Mouse (Mus musculus): ENCODE data around the gene Rint1. TPM values are rescaled to one million over a fixed set of nuclear protein-coding genes. Genes with fewer than 3 reads are reported as not detected.

Rint1 gene
- polyA plus RNA-seq, 1 experiment from 2014 or later = 40.5 TPM

DNA sequence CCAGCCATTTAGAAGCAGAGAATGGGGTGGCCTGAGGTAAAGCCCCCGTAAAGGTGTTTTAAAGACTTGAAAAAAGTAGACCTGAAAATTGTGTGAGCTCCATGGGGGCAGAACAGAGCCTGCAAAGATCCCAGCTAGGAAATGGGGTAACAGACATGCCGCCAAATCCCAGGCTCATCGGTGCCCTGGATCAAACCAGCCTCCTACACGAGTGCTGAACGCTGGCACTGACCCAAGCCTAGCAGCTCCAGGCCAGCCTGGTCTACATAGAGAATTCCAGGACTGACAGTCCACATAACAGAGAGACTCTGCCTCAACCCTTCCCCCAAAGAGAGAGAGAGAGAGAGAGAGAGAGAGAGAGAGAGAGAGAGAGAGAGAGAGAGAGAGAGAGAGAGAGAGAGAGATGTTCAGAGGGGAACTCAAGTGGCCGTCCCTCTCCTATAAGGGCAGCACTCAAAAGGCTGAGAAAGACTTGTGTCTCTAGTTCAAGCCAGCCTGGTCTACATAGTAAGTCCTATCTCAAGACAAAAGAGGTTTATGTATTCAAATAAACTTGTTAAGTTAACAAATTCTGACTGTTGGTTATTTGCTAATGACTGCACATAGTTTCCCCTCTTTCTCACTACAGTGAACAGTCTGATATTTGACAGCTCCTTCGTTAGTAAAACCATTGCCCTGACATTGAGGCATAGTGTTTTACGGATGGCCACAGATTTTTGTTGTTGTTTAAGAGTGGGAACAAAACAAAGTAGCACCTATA is 5.3 kb upstream of the Rint1 start:
- Histone ChIP-seq H3K27me3 (no peaks in the 10 kb centered on the region), H3K9ac (peak overlapping the region; percentile 84; the same call in 1 of the 2 replicates), H3K36me3 (no peaks in the 10 kb centered on the region), H3K4me3 (replicated peaks) (peak overlapping the region; percentile 91), H3K4me1 (peaks cover 10% of the 10 kb centered on the region), H3K4me2 (replicated peaks) (peak overlapping the region; percentile 53), H3K27ac (replicated peaks) (no peak overlapping the region), H3K9me3 (replicated peaks) (no peaks in the 10 kb centered on the region)
- 38% methylated on average over 8 of the region's 8 CpGs for WGBS
- no peak for ATAC-seq (ENCODE audit: insufficient number of reproducible peaks, low FRiP score, low TSS enrichment, low read depth)

DNA sequence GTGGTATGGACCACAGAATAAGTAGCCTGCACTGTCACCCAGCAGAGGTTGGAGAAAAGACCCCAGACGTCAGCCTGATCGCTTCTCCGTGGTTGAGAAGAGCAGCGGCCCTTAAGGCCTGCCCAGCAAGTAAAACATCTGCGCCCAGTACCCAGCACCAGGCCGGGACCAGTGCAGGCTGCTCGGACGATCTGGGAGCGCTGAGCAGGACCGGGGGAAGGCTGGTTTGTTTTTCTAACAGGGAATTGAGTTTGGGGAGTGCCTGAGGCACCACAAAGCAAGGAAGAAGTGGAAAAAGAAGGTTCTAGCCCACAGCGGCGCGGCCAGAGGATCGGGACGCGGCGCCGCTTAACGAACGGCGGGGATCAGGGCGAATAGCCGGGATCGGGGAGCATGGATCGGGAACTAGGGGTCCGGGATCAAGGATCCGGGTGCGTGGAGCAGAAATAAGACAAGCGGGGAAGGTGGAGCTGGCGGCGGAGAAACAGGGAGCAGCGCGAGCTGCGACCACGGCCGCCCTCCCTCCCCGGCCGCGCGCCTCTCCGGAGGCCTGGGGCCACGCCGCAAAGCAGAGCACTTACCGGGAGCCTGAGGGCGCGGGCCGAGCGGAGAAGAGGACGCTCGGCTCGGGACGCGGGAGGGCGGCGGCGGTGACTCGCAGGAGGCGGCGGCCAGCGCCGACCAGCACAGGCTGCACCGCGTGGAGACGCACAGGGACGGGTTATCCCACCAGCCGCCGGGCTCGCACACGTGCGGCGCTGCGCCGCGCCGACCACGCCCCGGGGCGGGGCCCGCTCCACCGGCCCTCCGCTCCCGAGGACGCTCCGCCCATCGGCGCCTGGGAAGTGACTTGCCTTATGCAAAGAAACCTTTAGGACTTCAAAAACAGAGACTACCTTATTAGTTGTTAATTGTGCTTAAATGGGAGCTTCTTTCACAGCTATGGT is 4.3 kb upstream of the Rint1 start, which contains the start of gene Pus7:
Pus7 (minus strand) TSS at position 781 of the 947 bp plus-strand sequence.
- peak within 1 kb of the TSS; percentile 91 for H3K4me3 ChIP-seq (replicated peaks)
- peak within 1 kb of the TSS; percentile 53 for H3K4me2 ChIP-seq (replicated peaks)
- H3K36me3 ChIP-seq = no peaks in the 10 kb centered on the region
- peak; percentile 91 for ATAC-seq (ENCODE audit: insufficient number of reproducible peaks, low FRiP score, low TSS enrichment, low read depth)
- no peaks in the 10 kb centered on the region for H3K27me3 ChIP-seq
- WGBS = under 1% methylated on average over 83 of the region's 86 CpGs
- H3K9ac ChIP-seq = peak within 1 kb of the TSS; percentile 84
- H3K27ac ChIP-seq (replicated peaks) = peak within 1 kb of the TSS; percentile 58; the same call in 1 of the 2 replicates
- peaks cover 13% of the 10 kb centered on the region for H3K4me1 ChIP-seq
- no peaks in the 10 kb centered on the region for H3K9me3 ChIP-seq (replicated peaks)

DNA sequence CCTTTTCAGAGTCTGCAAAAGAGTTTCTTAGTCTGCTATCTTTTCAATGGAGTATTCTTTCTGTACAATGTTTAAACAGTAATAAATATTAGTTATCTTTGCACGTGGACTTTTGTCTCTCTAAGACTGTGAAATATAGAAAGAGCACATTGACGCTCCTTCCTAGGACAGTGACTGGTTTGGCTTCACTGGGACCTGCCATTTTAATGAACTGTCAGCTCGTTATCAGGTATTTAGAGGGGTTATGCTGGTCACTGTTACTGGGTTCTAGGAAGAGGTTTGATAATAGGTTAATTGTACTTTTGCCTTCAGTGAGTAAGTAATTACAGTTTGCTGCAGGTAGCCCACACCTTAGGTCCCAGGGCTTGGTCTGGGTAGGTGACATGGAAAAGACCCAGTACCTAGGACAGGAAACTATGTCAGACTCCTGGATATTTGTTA is 899 bp downstream of the Rint1 start:
- 39% methylated on average over 3 of the region's 3 CpGs for WGBS
- Histone ChIP-seq H3K27ac (replicated peaks) (no peak overlapping the region), H3K4me1 (0 out of 2 replicates have a peak, but pooled peaks cover 7% of the 10 kb centered on the region), H3K36me3 (peaks cover 18% of the 10 kb centered on the region; the same call in 1 of the 2 replicates), H3K27me3 (no peaks in the 10 kb centered on the region), H3K9ac (peak overlapping the region; percentile 91), H3K4me2 (replicated peaks) (peak overlapping the region; percentile 81), H3K4me3 (replicated peaks) (peak overlapping the region; percentile 99), H3K9me3 (replicated peaks) (no peaks in the 10 kb centered on the region)
- no peak for ATAC-seq (ENCODE audit: insufficient number of reproducible peaks, low FRiP score, low TSS enrichment, low read depth)

DNA sequence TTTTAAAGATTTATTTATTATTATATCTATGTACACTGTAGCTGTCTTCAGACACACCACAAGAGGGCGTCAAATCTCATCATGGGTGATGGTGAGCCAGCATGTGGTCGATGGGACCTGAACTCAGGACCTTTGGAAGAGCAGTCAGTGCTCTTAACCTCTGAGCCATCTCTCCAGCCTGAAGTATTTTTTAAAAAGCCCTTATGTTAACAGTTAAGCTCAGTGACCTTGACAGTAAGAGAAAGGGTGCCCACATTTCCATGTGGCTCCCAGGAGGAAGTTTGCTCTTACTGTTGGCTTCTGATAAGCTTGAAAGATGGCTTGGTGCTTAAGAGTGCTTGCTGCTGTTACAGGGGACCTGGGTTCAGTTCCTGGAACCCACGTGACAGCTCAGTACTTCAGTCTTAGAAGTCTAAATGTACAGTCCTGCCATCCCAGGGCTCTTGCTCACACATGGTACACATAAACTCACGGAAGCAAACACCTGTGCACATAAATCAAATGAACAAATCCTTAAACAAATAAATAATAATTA is 1.6 kb downstream of the Rint1 start:
- ATAC-seq (ENCODE audit: insufficient number of reproducible peaks, low FRiP score, low TSS enrichment, low read depth) = no peak
- Histone ChIP-seq H3K4me2 (replicated peaks) (no peak overlapping the region), H3K36me3 (peaks cover 20% of the 10 kb centered on the region), H3K27ac (replicated peaks) (no peak overlapping the region), H3K27me3 (no peaks in the 10 kb centered on the region), H3K9me3 (replicated peaks) (no peaks in the 10 kb centered on the region), H3K4me3 (replicated peaks) (no peak overlapping the region), H3K4me1 (0 out of 2 replicates have a peak, but pooled peaks cover 7% of the 10 kb centered on the region), H3K9ac (no peak overlapping the region)
- 82% methylated on average over 4 of the region's 4 CpGs for WGBS

DNA sequence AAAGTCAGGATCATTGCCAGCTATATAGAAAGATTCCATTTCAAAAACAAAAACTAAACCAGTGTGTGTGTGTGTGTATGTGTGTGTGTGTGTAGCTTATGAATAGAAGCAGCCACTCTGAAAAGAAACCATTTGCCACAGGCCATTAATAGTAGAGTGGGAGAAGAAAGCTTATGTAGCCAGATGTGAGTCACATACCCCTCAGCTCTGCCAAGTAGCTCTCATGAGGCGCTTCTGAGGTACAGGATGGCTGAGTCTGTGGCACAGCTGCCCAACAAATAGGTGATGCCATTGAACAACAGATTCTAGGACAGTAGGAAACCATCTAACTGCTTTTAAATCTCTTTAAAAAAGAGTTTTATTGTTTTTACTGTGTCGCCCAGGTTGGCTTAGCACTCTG is 5.2 kb downstream of the Rint1 start:
- Histone ChIP-seq H3K27me3 (no peaks in the 10 kb centered on the region), H3K4me3 (replicated peaks) (no peak overlapping the region), H3K9ac (no peak overlapping the region), H3K36me3 (peaks cover 42% of the 10 kb centered on the region), H3K9me3 (replicated peaks) (no peaks in the 10 kb centered on the region), H3K27ac (replicated peaks) (no peak overlapping the region), H3K4me1 (0 out of 2 replicates have a peak, but pooled peaks cover 7% of the 10 kb centered on the region), H3K4me2 (replicated peaks) (no peak overlapping the region)
- ATAC-seq (ENCODE audit: insufficient number of reproducible peaks, low FRiP score, low TSS enrichment, low read depth) = no peak
- 87% methylated on average over 2 of the region's 2 CpGs for WGBS

DNA sequence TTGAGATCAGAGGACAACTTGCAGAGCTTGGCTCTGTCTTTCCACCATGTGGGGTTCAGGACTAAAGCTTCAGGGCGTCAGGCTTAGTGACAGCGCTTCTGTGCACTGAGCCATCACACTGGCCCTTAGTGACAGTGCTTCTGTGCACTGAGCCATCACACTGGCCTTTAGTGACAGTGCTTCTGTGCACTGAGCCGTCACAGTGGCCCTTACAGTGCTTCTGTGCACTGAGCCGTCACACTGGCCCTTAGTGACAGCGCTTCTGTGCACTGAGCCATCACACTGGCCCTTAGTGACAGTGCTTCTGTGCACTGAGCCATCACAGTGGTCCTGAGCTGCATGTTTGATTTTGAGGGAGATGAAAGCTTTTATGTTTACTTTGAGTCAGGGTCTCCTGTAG is 27.3 kb downstream of the Rint1 start:
- no peaks in the 10 kb centered on the region for H3K4me1 ChIP-seq
- no peaks in the 10 kb centered on the region for H3K9me3 ChIP-seq (replicated peaks)
- H3K4me3 ChIP-seq (replicated peaks) = no peak overlapping the region
- H3K27me3 ChIP-seq = no peaks in the 10 kb centered on the region
- no peak overlapping the region for H3K27ac ChIP-seq (replicated peaks)
- 76% methylated on average over 5 of the region's 5 CpGs for WGBS
- no peak for ATAC-seq (ENCODE audit: insufficient number of reproducible peaks, low FRiP score, low TSS enrichment, low read depth)
- no peak overlapping the region for H3K9ac ChIP-seq
- H3K4me2 ChIP-seq (replicated peaks) = no peak overlapping the region
- H3K36me3 ChIP-seq = peaks cover 88% of the 10 kb centered on the region

DNA sequence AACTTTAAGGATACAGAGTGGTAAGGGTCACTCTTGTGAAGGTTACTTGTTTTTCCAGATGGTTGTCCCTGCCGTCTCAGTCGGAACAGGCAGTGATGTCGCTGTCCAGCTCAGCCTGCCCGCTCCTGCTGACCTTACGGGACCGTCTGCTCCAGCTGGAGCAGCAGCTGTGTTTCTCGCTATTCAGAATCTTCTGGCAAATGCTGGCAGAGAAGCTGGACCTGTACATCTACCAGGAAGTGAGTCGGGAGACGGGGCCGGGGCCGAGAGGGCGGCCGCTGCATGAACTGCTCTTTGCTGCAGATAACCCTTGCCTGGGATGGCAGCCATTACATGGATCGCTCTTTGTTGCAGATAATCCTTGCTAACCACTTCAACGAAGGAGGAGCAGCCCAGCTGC is 29.2 kb downstream of the Rint1 start:
- Histone ChIP-seq H3K27me3 (no peaks in the 10 kb centered on the region), H3K4me3 (replicated peaks) (no peak overlapping the region), H3K4me1 (no peaks in the 10 kb centered on the region), H3K27ac (replicated peaks) (no peak overlapping the region), H3K36me3 (peaks cover 77% of the 10 kb centered on the region), H3K9me3 (replicated peaks) (no peaks in the 10 kb centered on the region), H3K9ac (no peak overlapping the region), H3K4me2 (replicated peaks) (no peak overlapping the region)
- ATAC-seq (ENCODE audit: insufficient number of reproducible peaks, low FRiP score, low TSS enrichment, low read depth) = no peak
- WGBS = 94% methylated on average over 15 of the region's 15 CpGs

DNA sequence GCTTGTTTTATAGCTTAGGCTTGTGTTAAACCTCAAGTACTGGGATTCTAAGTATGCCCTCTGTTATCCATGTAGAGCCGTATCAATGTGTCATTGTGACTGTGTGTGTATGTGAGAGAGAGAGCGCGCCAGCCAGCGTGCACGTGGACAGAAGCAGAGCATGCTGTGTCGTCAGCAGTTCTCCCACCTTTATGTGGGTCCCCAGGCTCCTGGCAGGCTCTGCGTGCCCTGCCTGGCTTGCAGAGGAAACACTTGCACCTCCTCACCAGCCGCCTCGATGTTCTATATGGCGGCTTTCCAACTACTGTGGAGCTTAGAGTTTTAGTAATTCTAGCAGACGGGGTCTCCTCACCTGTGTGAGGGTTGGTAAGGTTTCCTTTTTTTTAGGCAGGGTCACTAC is 34.8 kb downstream of the Rint1 start:
- 75% methylated on average over 11 of the region's 11 CpGs for WGBS
- no peak for ATAC-seq (ENCODE audit: insufficient number of reproducible peaks, low FRiP score, low TSS enrichment, low read depth)

DNA sequence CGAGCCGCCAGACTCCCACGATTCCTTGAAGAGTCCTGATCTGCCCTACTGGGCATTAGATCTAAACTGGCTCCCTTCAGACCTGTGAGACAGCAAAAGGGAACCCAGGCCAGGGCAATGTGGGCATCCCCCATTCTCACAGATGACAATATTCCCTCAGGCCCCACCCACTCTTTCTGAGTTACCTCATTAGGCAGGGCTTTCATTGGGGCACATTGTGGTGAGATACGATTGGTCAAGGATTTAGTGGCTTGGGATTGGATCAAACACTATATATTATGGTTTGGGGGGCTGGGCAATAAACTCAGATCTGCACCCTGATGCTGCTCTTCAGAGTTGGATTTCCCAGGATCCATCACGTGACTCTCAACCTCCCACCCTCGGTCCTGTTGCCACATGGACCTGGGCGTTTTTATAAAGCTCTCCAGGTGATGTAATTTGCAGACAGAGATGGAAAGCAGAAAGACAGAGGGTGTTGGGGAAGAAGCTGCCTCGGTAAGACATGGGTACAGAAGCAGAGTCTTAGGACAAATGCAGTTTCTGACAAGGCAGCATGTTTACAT is 36.7 kb downstream of the Rint1 start:
- Histone ChIP-seq H3K4me1 (no peaks in the 10 kb centered on the region), H3K27ac (replicated peaks) (no peak overlapping the region), H3K9ac (no peak overlapping the region), H3K36me3 (peaks cover 12% of the 10 kb centered on the region), H3K9me3 (replicated peaks) (no peaks in the 10 kb centered on the region), H3K4me2 (replicated peaks) (no peak overlapping the region), H3K27me3 (no peaks in the 10 kb centered on the region), H3K4me3 (replicated peaks) (no peak overlapping the region)
- 77% methylated on average over 8 of the region's 8 CpGs for WGBS
- ATAC-seq (ENCODE audit: insufficient number of reproducible peaks, low FRiP score, low TSS enrichment, low read depth) = no peak

More for the DNA sequence above, 34.8 kb downstream of the Rint1 start:
- Histone ChIP-seq H3K4me2 (replicated peaks) (no peak overlapping the region), H3K9me3 (replicated peaks) (no peaks in the 10 kb centered on the region), H3K9ac (no peak overlapping the region), H3K27ac (replicated peaks) (no peak overlapping the region), H3K27me3 (no peaks in the 10 kb centered on the region), H3K4me3 (replicated peaks) (no peak overlapping the region), H3K4me1 (no peaks in the 10 kb centered on the region), H3K36me3 (peaks cover 27% of the 10 kb centered on the region)

DNA sequence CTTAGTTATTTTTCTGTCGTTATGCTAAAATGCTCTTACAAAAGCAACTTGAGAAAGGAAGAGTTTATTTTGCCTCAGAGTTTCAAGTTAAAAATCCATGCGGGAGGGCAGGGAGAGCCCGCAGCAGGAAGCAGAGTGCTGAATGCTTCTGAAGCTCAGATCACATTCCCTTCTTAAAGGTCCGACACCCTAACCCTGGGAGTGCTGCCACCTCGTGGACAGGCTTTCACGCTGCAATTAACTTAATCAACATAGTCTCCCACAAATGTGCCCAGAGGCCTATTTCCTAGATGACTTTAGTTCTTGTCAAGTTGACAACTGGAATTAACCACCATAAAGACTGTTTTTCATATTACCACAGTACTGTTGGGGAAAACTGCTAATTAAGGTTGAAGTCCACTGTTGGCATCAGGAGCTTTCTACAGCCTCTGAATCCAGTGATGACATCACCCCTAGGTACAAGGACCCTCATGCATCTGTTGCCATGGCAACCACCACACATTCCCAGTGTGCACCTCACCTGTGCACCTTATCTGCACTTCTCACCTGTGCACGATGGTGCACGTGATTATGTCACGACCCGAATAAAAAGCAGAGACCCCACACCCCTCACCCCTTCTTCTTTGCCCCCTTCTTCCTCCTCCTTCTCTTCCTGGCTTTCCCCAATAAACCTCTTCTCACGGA is 39.0 kb downstream of the Rint1 start:
- Histone ChIP-seq H3K4me3 (replicated peaks) (no peak overlapping the region), H3K27me3 (peaks cover 10% of the 10 kb centered on the region), H3K4me2 (replicated peaks) (no peak overlapping the region), H3K27ac (replicated peaks) (no peak overlapping the region), H3K9ac (no peak overlapping the region), H3K4me1 (0 out of 2 replicates have a peak, but pooled peaks cover 4% of the 10 kb centered on the region), H3K9me3 (replicated peaks) (no peaks in the 10 kb centered on the region), H3K36me3 (no peaks in the 10 kb centered on the region)
- WGBS = 34% methylated on average over 11 of the region's 11 CpGs
- ATAC-seq (ENCODE audit: insufficient number of reproducible peaks, low FRiP score, low TSS enrichment, low read depth) = no peak
